Mouse (Mus musculus) gastrocnemius, postnatal 10 days (tissue): ENCODE data around the gene Atxn1. TPM values are rescaled to one million over a fixed set of nuclear protein-coding genes. Genes with fewer than 3 reads are reported as not detected.

Source experiments
- DNase-seq: peaks from one replicate; pipeline ENCODE4 v3.0.0; 2021; ENCODE audit warnings: mixed read lengths
- total RNA-seq, 2 experiments: library from RNA; stranded (reverse); gene quantifications; 2 replicates each; pipeline ENCODE4 v1.2.3; 2021

The Atxn1 gene
- total RNA-seq, 2 experiments from 2014 or later = 27.7 to 33.5 TPM

DNA sequence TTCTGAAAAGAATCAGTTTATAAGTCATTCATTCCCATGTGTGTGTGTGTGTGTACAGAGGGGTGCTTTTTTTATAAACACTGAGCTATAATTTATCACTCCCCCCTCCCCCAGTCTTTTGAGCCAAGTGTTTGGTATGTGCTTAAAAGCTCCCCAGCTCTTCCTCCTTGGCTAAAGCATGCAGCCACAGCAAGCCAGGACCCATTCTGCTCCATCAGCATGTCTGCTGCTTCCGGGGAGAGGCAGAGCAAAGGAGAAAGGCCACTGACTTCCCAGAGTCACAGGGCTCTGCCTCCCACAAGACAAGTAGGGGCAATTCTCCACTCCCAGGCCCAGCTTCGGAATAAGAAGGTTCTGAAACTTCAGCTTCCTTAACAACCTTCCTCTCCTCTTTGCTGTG is 67.2 kb downstream of the Atxn1 start:
- DNase-seq = no peak

DNA sequence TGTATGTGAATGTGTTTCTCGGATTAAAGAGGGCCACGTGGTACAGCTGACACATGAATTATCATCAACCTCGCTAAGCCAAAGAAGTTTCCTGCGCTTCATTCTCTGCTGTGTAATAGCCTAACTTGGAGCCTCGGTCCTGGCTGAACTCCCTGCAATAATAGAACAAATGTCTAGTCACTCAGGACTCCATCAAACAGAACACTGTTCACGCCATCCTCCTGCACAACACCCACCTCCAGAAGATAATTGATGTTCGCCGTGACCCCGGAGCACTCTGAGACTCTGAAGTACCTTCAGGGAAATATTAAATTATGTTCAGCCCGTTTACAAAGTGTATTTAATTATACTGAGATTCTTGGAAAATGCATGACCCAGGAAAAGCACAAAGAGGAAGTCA is 70.0 kb downstream of the Atxn1 start:
- DNase-seq = no peak

DNA sequence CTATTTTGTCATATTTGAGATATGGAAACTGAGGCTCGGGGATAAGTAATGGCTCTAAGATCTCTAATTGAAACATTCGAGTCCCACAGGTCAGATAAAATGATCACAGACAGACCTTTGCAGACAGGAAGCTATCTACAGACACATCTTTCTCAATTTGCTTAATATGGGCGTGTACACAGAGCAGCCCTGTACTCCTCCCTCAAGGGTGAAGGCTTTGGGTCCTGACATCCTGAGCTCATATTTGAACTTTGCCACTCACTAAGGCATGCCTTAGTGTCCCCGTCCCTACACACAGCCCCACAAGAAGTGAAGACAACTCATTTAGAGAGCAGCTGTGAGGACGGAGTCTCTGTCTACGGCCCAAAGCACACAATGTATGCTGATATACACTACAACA is 70.6 kb downstream of the Atxn1 start:
- no peak for DNase-seq

DNA sequence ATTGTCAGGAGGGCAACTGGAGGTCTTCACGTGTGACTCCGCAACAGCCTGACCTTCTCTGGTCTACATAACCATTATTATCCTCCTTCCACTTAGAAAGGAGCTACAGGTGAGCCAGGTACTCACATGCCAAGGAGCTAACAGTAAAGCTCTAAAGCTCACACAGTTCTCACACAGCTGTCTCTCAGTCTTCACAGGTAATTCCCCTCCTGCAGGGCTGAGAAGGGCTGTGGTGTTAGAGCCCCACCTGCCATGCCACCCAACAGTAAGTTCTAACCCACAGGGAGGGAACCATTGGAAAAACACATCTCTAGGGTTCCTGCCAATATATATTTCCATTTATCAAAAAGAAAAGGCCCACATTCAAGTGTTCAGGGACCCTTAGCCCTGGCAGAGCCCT is 73.7 kb downstream of the Atxn1 start:
- no peak for DNase-seq

DNA sequence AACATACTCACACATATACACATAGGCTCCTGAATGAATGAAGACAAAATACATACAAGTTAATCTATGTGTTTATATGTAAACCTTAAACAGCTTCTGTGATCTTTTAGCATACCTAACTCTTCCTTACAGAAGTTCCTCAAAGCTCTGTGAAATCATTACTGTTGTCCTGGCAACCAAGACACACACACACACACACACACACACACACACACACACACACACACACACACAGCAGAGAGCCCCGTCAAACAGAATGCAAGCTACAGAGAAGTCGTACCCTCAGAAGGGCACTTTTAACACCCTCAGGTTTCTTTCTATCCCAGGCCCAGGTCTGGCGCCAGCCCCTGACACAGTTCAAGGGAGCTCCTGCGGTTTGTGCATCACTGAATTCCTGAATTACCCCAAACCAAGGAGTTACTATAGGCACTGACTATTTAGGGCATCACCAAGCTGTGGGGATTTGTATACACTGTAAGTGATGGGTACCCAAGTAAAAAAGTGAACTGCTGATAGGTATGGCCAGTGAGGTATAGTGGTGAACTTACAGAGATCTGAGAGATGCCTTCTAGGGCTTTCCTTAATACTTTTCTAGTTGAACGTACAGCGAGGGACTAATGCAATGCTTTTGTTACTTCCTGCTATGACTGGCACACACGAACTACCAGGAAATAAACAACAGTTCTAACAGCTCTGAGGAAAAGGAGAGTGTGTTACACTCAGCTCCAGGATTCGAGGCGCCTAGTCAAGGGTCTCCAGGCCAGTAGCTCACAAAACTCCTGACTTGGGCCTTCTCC is 75.7 kb downstream of the Atxn1 start:
- no peak for DNase-seq

DNA sequence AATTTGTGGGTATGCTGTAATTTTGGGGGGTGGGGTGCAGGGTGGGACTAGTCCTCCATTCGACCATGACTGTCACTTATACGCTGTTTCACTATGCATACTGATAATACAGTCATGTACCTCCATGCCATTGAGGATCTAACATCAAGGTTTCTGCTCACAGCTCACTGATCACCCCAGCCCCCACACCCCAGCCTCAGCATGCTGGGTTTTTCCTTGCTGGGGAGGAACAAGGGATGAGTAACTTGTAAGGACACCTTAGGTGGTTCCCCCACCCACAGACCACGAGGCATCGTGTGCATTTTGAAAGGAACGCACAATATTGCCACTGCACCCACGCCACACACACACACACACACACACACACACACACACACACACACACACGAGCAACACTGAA is 79.9 kb downstream of the Atxn1 start:
- no peak for DNase-seq

DNA sequence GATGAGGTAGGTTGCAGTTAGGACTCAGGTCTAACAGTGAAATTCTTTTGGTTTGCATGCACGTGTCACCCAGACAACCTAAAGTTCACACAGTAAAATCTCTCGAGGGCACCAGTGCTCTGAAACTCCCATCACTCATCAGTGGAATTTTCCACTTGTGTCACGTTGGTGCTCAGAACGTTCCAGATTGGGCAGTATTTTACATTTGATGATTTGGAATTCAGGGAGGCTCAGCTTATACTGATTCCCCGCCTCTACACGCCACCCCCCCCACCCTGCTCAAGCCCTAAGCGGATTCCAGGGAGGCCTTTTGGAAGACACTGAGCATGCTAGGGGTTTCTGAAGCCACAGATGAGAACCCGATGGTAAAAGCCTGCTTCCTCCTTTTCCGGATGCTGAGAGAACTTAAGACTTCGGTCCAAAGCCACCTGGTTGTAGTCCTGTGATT is 81.0 kb downstream of the Atxn1 start:
- DNase-seq = no peak

DNA sequence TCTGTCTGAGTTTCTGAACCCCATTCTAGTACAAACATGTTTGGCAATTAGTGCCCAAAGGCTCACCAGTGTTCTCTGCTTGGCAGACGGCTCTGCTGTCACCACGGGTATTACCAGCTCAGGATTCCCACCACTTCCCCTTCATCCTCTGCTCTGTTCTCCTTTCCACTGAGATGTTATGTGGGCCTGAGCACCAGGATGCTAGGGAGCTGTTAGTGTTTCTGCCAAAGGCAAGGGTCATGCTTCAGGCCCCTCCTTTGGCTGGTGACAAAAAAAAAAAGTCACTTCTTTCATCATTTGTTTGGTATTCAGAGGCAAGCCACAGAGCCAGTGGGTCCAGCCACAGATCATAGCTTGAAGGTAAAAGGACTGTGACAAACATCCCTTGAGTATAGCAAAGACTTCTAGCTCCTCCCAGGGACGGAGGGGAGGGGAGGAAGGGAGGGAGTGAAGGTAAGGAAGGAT is 81.8 kb downstream of the Atxn1 start:
- DNase-seq = no peak

DNA sequence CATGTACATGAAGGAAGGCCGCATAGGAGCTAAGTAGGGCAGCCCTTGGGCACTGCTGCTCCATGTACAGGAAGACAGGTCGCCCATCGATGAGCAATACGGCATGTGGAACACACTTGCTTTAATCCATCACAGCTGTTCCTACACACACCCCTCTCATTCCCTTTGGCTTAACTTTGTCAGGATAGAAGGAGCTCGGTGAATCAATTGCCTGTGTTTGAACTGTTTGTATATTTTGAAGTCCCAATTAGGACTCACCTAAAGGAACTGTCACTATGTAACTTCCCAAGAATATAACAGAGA is 84.3 kb downstream of the Atxn1 start:
- DNase-seq = no peak

DNA sequence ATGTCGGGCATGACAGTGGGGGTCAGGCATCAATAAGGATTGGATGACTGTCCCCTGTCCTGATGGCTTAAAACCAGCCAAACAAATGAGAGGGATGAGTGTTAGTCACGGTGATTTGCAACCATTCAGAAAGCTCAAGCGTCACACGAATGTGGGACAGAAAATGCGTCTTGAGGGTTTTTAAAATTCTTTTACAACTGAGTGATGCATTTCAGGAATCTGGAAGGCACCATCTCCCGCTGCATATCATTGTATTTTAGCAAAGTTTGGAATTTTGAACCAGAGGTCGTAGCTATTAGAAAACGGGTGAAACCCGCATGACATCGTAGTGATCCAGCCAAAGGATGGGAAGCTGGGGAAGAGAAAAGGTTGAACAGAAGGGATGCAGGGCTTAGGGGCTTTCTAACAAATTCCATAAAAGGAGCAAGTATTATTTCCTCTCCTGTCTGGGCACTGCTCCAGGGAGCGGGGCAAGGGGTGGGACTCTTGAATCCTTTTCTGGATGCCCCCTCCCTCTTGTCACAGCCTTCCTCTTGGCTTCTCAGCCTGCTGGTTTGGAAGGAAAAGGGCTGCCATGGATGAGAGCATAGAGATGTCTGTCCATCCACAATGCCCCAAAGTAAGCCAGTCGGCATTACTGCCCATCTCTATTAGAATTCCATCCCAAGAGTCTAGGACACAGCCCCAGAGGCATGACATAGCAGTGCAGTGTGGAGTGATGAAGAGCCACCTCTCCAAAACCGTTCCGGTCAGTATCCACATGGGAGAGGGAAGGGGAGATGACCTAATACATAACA is 84.9 kb downstream of the Atxn1 start:
- no peak for DNase-seq

DNA sequence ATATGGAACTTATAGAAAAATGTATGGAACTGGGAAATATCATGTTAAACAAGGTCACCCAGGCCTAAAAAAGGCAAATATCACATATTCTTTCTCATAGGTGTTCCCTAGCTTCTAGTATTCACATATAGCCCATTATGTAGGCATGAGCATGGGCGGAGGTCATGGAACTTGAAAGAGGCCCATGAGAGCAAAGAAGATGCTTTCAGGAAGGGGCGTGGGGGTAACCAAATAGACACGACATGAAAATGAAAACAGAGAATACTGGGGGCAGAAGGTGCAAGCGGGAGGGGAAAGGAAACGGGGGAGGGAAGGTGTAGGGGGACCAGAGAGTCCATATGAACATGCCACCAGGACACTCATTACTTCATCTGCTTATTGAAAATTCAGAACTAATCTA is 87.9 kb downstream of the Atxn1 start:
- DNase-seq = no peak

DNA sequence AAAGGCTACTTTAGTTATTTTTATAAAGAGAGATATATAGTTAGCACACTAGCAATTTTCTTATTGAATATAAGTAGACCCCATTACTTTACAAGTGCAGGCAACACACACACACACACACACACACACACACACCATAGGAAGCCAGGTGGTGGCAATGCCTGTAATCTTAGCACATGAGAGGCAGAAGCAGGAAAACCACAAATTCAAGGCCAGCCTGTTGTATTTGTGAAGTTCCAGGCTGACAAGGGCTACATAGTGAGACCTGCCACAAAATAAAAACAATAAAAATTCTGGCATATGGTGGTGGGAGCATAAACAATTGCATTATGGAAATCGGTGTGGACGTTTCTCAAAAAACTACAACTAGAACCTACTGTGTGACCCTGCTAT is 88.4 kb downstream of the Atxn1 start:
- no peak for DNase-seq

DNA sequence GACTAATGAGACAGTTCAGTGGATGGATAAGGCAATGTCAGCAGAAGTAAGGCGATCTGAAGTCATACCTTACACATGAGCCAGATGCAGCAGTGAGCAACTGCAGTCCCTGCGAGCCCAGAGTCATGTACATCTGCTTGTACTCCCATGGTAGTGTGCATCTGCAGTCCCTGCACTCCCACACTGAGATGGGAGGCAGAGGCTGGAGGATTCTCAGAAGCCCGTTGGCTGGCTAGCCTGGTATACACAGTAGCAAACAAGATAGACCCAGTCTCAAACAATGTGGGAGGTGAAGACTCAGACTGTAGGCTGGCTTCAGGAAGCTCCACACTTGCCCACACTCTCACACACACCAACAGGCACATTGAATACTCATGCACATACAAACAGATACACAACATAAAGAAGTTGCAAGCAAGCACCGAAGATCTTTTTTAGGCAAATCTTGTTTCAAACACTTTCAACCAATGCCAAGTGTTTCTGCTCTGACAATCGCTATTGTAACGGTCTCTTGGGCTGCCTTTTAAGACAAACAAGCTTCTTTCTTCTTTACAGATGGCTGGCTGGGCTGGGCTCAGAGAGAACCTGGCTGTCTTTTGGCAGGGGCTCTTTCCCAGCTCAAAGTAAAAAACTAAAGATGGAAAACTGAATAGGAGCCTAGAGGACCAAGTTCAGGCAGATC is 89.0 kb downstream of the Atxn1 start:
- no peak for DNase-seq

DNA sequence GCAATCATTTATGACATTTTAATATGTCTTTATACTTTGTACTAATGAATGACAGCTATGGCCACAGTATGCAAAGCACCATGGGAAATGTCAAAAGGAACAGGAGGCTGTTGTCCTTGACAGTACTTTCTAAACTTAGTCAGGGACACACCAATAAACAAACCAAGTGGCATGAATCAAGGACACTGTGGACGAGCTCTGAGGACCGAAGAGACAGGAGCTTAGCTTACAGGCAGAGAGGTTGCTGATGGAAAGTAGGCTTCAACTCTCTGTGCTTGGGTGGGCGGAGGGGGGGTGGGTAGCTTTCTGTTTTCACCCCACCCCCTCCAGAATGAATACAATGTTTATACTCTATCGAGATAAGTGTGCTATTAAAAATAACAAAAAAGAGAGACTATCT is 90.6 kb downstream of the Atxn1 start:
- no peak for DNase-seq

DNA sequence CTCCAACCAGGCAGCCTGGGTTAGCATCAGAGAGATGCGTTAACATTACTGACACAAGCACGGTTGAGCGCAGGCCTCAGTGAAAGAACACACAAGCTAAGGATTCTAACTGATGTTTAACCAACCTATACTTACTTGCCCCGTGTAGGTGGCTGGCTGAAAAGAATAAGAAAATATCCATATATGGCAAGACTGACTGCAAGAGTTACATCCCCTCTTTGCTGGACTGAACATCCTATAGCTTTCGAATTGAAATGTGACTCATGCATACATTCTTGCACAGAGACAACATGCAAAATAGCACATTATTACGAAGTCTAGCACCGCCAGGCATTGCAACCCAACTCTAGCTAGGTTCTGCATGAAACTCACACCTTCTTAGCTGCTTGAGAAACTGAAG is 91.8 kb downstream of the Atxn1 start:
- no peak for DNase-seq

DNA sequence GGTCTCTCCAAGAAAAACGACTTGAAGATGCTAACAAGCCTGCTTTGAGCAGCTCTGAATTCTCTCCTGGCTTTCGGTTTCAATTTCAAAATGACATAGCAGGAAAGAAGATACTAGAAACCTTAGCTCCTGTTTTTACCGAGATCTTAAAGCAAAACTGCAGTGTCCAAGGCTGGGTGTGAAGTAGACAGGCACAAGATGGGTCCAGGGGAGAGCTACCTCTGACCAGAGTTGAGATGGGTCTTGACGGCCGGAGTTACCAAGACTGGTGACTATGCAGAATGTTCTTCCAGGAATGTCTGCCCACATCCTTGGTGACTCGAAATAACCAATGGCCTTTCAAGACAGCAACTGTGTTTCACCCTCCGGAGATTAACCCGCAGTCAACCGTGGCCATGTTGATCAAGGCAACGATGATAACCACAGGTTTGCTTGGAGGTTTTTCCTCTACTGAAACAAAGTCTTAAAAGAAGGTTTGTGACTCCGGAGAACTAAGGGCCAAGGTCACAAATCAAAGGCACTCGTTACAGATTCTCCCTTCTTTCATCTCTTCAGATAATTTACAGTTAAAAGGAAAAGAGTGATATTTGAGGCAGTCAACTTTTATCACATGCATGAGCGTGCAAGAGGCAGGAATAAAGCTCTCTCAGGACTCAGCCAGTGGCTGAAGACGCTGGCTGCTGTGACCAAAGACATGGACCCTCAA is 92.6 kb downstream of the Atxn1 start:
- no peak for DNase-seq

DNA sequence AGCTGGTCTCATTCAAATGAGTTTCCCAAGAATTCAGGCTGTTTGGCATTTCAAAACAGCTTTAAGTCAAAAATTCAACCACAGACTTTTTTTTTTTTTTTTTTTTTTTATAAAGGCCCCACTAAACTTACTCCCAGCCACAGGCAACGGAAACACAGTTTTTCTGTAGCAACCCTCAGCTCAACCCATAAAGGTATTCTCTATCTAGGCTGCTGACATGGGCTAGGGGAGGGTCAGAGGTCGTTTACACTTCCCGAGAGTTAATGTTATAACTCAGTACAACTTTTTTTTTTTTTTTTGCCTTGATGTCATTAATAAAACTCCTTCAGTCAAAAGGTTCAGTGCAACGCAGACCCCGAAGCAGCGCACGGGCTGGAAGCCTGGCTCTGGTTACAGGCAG is 93.3 kb downstream of the Atxn1 start:
- DNase-seq = no peak

DNA sequence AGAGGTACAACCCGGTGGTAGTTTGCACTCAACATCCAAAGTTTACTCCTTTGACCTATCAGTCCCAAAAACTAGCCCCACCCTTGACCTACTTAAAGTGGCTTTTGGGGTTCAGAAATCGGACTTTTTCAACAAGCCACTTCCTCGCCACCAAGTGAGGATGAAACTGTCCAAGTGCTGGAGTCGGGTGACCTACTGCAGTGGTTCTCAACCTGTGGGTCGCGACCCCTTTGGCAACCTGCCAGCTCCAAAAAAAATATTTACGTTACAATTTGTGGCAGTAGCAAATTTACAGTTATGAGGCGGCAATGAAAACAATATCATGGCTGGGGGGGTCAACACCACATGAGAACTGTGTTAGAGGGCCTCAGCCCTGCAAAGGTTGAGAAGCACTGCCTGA is 95.9 kb downstream of the Atxn1 start:
- DNase-seq = no peak

DNA sequence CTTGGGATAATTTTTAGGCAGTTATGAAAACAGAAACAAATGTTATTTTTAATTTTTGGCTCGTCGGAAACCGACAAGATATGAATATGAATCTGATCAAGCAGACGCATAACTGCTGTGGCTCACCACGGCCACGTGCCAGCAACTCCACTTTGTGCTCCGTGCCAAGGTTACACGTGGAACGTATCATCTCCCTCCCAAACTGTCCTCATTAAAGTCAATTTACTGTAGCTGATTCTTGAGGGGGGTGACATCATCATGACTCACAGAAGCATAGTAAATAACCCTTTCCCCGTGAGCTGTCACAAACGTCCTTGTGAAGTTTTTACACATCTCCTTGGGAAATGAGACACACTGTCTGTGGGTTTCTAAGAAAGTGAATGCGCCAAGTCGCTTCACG is 97.5 kb downstream of the Atxn1 start:
- peak; percentile 19 for DNase-seq

DNA sequence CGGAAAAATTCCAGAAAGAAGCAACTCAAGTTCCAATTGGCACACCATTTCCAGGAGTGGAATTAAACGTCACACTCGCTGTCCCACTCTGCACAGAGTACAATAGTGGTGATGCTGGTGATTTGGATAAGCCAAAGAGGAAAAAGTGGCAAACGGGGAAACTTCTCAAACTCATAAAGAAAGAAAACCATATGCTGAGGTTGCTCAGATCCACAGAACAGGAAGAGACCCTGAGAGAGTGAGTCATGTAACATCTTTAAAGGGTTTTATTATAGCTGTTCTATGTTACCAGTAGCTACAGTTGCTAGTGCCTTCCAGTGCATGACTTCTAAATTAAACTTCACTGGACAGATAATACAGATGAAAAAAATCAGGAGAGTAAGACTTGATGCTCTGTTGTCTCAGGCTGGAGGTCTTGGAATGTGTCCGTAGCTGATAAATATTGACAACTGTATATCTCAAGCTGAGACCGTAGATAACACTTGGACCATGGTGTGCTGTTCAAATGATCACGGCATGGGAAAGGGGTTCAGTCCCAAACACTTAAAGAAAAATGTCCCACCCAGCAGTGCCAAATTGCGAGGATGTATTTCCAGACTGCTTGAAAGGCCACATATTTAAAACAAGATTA is 98.1 kb downstream of the Atxn1 start:
- DNase-seq = no peak

DNA sequence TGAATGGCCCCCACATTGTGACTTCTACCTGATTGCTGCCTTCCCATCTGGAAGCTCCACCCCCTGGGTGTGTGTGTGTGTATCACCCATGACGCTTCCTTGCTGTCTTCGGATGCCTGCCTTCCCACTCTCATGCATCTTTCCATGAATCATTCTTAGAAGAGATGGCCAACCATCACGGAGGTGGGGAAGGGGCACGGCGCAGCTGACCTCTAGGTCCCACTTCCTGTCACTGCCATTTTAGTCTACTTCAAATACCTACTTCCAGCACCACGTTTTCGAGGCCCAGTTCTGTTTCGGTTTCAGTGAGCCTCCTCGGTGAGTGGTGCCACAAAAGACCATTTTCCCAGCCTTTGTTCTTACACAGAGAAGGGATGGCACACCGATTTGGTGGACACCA is 99.2 kb downstream of the Atxn1 start:
- DNase-seq = no peak

DNA sequence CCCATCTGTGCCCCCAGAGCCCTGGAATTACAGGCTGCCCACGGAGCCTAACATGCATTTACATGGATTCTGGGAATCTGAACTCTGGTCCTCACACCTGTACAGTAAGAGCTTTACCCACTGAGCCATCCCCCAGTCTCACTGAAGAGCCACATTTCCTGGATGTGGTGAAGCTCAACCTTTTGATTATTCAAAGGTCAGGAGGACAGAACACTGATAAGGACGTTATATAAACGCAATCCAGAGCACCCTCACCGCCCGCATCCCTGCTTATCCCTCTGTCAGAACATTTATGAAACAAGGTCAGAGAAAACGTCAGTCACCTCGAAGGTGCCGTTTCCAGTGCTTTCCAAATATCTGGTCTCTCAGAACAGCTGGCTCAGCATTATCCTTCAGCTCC is 101.0 kb downstream of the Atxn1 start:
- DNase-seq = no peak
